Mouse (Mus musculus) layer of hippocampus, postnatal 14 days (tissue): ENCODE measurements around the gene Mllt6. TPM values are rescaled to one million over a fixed set of nuclear protein-coding genes. Genes with fewer than 3 reads are reported as not detected.
"Not testable (repeated sequence)": the region's sequence is repeated elsewhere in the genome, so short reads cannot be mapped to it uniquely, and the experiment has no call there.

ENCODE experiments used
- DNase-seq, 2 experiments: peaks; one replicate each; pipeline ENCODE4 v3.0.0; 2021 to 2022; ENCODE audit warnings: low spot score in 2 of 2, mixed read lengths in 1 of 2
- total RNA-seq, 2 experiments: library from RNA; stranded (reverse); gene quantifications; 2 replicates each; pipeline ENCODE4 v1.2.3; 2021

Gene Mllt6
- total RNA-seq, 2 experiments from 2014 or later: 72.8 to 83.8 TPM

DNA sequence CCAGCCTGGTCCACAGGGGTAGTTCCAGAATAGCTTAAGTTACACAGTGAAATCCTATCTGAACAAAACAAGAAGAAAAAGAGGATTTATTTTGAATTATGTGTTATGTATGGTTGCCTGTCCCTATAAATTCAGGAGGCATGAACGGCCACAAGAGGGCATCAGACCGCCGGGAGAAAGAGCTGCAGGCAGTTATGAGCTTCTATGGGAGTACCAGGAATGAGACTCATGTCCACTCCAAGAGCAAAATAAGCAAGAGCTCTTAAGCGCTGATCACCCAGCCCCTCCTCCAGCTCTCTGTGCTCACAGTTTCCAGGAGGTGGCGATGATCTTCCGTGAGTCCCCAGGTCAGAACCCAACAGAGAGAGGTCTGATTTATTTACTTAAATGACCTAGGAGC is 18.4 kb upstream of the Mllt6 start:
- no peak for DNase-seq

GRCm38 (mm10) chr11:97648541-97648940 is 14.7 kb upstream of the Mllt6 start:
- DNase-seq: not testable (repeated sequence)

DNA sequence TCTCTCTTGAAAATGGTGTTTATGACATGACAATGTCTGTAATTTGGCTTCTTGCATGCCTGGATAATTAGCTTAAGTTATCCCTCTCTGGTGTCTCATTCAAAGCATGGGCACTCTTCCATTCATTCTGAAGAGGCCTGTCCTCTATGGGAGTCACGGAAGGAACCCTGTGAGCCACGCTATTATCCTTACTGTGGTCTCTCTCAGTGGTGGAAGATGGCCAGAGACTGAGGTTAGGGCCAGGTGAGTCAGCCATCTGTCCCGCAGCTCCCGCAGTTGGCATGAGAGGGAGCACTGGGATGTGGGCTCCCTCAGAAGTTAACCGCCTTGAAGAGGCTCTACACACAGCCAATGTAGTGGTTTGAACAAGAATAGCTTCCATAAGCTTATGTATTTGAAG is 12.9 kb upstream of the Mllt6 start:
- DNase-seq: no peak

- not testable (repeated sequence) for DNase-seq
These were observed 9.8 kb upstream of the Mllt6 start for GRCm38 (mm10) chr11:97653376-97653775.

DNA sequence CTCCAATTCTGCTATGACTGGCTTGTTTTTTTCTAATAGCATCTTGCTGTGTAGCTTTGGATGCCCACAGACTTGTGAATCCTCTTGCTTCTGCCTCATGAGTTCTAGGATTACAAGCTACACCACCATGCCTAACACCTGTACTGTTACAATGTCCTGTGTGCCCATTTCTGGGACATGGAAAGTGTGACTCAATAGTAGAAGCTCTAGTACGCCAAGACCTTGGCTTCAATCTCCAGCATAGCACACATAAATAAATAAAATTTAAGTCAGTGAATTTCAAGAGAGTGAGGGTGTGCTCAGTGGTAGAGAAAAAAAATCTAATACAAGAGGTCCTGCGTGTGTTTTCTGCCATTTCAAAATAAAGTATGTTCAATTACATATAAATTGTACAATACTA is 9.0 kb upstream of the Mllt6 start:
- no peak for DNase-seq

DNA sequence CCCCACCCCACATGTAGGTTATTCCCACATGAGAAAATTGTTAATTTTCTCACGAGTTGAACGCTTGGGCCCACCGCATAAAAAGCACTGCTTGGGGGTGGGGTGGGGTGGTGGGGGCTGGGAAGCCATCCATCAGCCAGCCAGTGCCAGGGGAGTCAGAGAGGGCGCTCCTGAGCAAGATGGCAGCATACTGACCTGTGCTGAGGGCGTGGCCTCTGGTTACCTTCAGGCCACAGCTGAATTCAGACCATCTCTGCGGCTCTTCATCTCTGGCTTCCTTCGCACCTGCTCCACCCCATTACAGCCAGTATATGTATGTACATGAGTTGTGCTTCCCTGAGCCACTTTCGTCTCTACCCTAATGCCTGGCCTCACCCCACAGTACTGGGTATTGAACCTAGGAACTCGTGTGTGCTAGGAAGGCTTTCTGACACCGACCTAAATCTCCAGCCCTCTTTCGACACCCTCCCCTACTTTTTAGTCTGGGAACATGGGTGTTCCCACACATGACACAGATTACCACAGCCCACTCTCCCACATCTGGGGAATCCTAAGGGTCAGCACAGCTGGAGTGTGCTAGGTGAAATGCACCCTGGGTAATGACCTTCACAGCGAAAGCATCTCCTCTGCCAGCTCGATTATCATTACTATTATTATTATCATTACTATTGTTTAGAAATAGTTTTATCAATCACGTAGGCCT is 6.8 kb upstream of the Mllt6 start:
- no peak for DNase-seq

DNA sequence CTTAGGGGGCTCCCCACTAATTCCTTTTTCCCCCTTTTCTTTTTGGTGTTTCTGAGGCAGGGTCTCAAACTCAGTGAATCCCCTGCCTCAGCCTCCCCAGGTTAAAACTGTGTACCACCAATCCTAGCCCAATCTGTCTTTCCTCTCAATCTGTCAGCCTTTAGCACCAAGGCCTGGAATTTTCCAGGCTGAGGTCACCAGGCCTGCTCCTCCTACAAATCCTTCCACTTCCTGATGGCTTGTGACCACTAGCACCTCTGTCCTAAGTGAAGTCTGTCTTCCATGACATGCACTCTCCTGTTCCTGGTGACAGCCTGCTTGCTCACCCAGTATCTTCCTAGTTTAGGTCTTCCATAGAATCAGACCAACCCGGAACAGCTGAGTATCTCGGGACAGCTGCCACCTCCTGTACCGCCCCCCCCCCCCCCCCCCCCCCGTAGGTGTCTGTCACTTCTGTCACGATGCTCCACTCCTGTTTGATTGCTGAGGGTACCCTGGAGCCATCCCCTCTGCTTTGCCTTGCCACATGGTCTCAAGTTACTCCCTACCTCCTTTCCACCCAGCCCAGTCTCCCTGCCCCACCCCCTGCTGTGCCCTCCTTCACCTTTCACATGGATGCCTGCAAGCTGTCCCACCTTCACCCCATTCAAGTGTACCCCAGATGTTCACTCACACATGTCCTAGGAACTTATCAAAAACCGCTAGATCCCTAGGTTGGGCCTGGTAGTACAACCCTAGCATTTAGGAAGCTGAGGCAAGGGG is 5.8 kb upstream of the Mllt6 start:
- DNase-seq: no peak

DNA sequence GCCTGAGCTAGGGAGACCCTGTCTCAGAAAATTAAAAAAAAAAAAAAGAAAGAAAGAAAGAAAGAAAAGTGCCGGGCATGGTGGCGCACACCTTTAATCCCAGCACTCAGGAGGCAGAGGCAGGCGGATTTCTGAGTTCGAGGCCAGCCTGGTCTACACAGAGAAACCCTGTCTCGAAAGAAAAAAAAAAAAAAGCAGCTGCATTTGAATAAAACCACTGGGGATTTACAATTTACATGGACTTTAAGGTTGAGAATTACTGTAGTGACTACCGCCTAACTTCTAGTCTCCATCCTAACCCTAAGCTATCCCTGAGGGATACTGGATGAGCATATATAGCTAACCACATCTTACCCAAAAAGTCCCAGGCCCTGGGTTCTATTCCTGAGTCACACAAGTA is 5.2 kb upstream of the Mllt6 start:
- DNase-seq: not testable (repeated sequence)

DNA sequence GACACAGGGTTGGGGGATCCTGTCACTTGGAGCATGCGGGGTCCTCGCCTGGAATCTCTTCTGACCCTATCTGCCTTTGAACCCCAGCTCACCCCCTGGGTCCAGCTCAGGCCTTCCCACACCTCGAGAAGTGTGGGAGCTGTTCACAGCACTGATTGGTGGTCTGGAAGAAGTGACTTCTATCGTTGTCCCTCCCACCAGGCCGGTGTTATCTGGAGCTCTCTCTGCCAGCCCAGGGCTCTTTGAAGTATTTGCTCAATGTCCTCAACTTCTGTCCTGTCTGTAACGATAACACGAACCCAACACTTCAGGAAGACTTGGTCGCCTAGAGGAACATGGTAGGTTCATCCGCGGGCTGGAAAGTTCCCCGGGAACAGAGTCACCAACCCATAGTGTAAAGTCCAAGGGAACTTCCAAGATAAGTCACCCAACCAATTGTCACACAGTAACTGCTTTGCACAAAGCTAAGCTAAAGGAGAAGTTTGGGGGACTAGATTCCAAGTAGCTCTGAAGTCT is 4.4 kb upstream of the Mllt6 start:
- no peak for DNase-seq

GRCm38 (mm10) chr11:97659267-97659989 is 3.8 kb upstream of the Mllt6 start:
- DNase-seq: no peak

- DNase-seq: peak; percentile 68 to 71
These were observed 3.1 kb upstream of the Mllt6 start for GRCm38 (mm10) chr11:97659990-97660714.

GRCm38 (mm10) chr11:97660734-97661647 is 2.2 kb upstream of the Mllt6 start:
- DNase-seq: no peak

DNA sequence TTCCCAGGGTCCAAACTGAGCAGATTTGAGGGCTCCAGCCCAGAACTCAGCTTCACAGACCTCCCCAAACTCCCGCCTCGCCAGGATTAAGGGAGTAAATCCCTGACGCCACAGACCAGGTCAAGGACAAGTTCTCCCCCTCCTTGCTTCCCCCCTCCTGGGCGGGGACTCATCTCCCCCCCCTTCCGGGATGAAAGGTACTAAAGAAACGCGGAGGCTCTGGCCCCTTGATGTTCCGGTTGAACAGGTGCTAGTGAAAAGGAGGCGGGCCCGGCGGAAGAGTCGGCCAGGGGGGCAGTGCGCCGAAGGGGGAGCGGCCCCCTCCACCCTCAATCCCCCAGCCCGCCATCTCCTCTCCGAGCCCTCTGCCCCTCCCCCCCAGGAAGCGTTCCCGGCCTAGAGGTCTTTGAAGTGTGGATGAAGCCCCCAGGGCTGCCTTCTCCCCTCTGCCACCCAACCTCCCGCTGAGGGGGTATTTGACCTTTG is 1.5 kb upstream of the Mllt6 start:
- no peak for DNase-seq

DNA sequence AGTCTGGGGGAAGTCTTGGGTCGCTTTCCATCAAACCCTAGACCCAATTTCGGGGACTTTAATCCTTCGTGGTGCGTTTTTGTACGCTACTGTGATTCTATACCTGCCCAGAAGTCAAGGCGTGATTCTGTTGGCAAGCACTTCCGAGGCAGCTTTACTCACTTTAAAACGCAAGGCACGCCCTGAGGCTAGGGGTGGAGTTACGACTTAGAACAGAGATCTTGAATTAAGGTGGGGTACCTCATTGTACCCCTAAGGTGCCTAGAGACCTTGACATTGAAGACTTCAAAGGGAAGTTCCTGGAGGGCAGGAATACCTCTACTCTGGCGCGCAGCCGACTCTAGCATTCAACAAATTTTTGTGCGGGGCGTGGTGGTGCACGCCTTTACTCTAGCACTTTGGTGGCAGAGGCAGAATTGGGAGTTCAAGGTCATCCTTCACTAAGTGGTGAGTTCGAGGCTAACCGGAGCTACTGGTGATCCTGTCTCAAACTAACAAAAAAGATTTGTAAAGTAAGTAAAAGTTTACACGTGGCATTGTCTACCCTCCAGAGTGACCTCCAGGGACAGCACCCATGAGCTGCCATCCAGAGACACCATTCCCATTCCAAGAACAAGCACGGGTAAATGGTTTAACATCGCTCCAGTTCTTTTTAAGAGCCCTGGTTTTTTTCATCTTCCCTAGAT is 864 bp upstream of the Mllt6 start:
- DNase-seq: no peak

GRCm38 (mm10) chr11:97663528-97664338 is 519 bp downstream of the Mllt6 start:
- no peak for DNase-seq

DNA sequence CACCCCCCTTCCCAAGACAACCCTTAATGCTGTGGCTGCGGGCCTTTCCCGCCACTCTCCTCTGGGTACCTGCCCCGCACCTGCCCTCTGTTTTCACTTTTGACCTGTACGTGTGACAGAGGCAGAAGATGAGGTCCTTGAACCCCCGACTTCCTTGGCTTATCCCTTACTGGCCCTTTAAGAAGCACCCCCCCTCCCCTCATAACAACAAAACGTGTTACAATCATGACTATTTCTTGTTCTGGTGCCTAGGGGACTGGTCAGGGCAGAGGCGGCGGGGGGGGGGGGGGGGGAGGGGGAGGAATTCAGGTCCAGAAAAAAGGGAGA is 1.1 kb downstream of the Mllt6 start:
- no peak for DNase-seq

- DNase-seq: no peak
These were observed 1.6 kb downstream of the Mllt6 start for GRCm38 (mm10) chr11:97664771-97665240.

GRCm38 (mm10) chr11:97665431-97665830 is 2.2 kb downstream of the Mllt6 start:
- DNase-seq: no peak
